Mouse (Mus musculus) right cerebral cortex, postnatal 14 days (tissue): ENCODE results near the gene Tshz3.
A peak's percentile ranks its signal among the peaks of the same experiment; 100 is the strongest.

Source experiments
- DNase-seq: peaks from one replicate; pipeline ENCODE4 v3.0.0; 2022

Tshz3 gene

DNA sequence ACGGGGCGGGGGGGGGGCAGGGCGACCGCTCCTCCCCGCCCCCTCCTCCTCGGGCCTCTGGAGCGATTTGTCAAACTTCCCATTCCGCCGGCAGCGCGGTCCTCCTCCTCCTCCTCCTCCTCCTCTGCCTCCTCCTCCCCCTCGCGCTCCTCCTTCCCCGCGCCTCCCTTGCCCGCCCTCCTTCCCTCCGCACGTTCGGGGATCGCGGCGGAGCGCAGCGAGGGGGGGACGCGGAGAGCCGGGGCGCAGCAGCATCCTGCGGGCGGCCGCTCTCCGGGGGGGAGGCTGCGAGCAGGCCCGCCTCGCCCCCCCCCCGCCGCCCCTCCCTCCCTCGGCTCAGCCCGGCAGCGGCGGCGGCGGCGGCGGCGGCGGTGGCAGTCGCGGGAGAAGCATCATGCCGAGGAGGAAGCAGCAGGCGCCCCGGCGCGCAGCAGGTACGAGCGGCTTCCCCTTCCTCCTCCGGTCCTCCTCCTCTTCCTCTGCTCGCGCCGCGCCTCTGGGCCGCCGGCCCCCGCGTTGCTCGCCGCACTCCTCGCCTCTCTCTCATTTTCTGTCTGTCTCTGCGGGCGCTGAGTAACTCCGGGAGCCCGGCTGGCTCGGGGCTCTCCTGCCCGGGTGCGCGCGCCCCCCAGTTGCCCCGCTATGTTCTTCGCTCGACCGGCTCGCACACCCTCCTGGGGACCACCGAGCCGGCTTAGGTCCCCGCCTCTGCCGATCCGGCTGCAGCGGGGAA lies at the start of gene Tshz3:
Tshz3 (plus strand) TSS at position 263 of the 733 bp plus-strand sequence.
- DNase-seq = peak; percentile 69

DNA sequence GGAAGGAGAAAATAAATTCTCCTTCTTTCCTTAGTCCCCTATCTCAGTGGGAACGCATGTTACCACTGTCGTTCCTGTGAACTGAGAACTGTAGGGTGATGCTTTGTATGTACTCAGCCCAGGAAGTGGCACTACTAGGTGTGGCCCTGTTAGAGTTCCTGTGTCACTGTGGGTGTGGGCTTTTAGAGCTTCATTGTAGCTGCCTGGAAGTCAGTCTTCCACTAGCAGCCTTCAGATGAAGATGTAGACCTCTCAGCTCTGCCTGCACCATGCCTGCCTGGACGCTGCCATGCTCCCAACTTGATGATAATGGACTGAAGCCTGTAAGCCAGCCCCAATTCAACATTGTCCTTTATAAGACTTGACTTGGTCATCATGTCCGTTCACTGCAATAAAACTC lies 42.0 kb upstream of the Tshz3 start:
- no peak for DNase-seq

DNA sequence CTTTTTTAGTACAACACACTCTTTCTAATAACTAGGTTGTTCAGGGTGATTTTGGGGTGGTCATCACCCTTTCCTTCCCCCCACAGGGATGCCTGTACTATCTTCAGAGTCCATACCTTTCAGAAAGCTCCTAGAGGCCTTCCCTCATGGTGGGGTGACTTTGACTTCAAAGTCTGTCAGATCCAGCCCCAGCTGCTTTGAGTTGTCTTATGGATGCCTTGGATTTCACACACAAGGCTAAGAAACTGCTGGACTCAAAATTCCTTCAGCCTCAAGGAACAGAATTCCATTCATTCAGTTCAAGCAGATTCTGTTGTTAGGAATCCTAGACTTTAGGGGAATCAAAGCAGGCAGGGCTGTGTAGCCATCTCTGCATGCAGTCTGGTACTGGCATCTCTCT lies 41.5 kb upstream of the Tshz3 start:
- DNase-seq = no peak

DNA sequence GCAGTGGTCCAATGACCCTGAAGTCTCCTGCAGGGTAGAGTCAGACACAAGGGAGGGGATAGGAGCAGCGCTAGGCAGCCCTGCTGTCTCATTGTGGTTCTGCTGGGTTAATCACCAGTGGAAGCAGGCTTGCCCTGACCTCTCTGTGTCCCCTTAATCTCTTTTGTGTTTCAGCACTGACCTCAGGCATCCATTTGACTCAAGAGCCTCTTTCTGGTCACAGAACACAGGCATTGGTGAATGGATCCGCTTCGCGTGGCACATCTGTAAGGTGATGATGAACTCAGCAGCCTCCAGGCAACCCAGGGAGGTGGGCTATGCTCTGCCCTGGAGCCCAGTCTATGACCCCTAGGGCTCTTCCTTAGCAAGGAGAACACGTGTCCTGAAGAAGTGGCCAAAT lies 39.6 kb upstream of the Tshz3 start:
- no peak for DNase-seq

DNA sequence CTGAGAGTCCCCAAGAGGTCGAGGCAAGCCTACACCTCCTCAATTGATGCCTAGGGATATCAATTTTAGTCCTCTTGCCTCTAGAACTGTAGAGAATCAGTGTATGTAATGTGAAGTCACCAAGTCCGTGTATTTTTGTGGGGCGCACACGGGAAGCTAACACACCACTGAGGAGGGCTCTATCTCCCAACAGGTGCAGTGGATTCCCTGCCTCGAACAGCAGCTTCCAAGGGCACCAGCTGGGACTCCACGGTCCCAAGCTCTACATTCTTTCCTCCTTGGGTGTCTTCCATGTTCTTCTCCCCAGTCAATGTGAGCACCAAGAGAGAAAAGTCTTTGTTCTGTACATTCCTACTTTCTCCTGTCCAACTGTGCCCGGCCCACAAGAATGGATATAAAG lies 38.7 kb upstream of the Tshz3 start:
- DNase-seq = no peak

DNA sequence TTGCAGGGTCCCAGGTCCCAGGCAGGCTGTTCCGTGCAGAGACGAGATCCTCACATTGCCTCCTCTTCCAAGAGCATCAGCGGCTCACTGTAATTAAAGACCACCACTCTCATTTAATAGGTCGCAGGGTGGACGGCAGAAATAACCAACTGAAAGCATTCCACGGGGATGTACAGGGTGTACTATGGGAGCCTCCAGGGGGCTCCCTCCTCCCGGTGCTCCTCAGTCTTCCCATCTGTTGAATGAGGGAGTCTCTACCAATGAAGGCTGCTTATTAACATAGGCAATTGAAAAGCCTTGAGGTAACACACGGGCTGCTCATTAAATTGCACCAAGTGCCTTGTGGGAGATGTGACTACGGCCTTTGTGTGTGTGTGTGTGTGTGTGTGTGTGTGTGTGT lies 37.3 kb upstream of the Tshz3 start:
- DNase-seq = no peak

DNA sequence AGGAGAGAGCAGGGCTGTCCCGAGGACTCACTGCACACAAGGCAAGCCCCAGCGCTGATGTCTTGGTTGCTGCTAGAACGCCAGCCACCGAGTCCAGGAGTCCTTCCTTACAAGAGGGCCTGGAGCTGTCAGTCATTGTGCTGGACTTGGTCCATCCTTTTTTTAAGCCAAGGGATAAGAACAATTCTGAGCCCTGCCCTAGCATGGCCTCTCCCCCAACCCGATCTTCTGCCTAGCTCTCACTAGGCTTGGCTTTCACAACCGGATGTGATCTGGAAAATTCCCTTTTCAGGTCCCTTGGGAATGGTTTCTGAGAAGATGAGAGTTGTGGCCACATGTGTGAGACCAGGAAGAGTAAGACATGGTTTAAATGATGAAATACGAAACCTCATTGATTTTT lies 34.5 kb upstream of the Tshz3 start:
- DNase-seq = no peak

DNA sequence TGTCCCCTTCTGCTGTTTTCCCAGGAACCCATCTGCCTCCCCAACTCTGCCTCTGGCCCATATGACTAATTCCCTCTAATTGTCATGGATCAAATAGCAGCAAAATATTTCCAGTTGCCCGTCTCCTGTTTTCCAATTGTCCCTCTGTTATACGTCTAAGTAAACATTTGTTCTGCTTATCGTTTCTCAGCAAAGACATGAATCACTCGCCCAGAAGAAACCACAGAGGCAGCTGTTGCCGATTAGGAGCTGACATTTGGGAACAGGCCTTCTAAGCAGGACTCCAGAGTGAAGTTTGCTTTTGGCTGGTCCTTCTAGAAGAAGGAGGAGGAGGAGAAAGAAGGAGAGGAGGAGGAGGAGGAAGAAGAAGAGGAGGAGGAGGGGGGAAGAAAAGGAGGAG lies 30.2 kb upstream of the Tshz3 start:
- DNase-seq = no peak

DNA sequence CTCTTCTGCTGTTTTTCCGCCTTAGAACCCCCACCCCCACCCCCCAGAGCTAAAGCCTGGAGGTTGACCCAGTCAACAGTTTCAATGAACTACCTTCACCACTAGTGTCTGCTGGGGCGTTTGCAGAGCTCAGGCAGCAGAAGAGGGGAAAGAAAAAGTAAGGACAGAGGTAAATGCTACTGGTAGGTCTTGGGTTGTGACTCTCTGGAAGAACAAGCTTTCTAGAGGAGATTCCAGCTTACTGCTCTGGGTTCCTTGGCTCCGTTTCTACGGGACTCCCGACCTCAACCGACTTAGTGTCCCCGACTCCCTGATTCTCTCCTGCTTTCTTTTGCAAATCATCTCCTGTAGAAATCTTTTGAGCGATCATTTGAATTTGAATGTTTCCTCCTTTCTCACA lies 19.9 kb upstream of the Tshz3 start:
- DNase-seq = no peak

DNA sequence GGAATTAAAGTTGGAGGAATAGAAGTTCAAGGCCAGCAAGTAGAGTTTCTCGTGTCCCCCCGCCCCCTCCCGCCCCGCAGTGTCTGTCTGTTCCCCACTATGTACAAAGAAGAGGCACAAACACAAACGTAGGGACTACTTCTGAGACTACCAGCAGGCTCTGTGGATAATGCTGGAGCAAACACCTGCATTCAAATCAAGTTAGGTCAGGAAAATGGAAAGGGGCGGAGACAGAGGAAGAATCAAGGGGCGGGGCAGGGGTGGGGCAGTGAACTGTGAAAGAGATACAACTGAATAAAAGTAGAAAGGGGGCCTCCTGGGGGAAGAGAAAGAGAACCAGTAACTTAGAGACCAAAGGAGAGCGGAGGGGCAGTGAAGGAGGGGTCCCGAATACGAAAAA lies 19.4 kb upstream of the Tshz3 start:
- DNase-seq = no peak

DNA sequence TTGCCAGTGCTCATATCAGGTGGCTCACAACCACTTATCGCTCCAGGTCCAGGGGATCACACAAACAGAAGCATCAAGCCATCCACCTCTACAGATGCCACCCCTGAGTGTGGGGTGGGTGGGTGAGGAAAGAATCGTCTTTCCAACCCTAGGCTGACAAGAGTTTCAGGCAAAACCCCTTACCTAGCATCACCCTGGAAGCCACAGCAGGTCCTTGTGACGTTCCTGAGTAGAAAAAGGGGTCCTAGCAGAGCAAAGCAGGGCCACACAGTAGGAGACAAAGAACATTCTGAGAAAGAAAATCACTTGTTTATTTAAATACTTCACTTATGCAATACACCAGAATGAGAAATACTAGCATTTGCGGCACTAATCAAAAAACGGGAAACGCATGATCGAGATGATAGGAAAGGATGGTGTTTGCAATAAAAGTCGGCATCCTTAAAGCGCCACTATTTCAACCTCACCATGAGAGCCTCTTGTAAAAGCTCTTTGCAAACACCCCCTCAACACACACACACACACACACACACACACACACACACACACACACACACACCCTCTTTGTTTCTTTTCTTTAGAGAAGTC lies 18.8 kb upstream of the Tshz3 start:
- DNase-seq = no peak

DNA sequence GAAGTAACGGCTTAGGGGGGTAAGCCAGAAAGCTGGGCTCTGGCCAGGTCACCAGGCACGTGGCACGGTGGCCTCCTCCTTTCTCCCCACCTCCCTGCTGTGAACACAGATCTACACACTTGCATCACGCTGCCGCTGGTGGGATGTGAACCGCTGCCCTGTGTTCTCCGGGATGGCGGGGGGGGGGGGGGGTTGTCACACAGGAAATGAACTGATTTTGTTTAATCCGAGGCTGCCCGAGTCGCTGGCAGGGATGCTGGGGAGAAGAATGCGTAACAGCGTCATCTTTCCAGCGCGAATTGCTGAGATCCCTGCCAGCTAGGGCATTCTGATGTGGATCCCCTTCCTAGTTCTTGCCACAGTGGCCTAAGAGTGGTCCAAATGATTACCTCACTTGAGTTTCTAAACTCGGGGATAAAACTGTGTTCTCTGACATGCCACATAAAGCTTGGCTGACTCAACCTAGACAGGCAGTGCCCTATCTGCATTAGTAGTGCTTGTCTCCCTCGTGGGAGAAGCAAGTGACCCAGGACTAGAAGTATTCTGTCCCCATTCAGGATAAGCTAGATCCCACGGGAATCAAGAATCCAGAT lies 18.0 kb upstream of the Tshz3 start:
- DNase-seq = no peak

DNA sequence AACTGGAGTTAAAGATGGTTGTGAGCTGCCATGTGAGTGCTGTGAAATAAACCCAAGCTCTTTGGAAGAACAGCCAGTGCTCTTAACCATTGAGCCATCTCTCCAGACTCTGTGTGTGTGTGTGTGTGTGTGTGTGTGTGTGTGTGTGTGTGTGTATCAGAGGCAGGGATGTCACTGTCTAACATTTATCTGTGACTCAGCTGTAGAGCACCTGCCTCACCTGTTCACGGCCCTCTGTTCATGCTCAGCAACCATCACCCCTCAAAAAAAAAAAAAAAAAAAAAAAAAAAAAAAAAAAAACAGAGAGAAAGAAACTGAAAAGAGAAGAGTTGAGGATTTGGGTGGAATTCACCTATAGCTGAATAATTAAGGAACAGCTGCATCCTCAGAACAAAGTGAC lies 10.4 kb upstream of the Tshz3 start:
- no peak for DNase-seq

DNA sequence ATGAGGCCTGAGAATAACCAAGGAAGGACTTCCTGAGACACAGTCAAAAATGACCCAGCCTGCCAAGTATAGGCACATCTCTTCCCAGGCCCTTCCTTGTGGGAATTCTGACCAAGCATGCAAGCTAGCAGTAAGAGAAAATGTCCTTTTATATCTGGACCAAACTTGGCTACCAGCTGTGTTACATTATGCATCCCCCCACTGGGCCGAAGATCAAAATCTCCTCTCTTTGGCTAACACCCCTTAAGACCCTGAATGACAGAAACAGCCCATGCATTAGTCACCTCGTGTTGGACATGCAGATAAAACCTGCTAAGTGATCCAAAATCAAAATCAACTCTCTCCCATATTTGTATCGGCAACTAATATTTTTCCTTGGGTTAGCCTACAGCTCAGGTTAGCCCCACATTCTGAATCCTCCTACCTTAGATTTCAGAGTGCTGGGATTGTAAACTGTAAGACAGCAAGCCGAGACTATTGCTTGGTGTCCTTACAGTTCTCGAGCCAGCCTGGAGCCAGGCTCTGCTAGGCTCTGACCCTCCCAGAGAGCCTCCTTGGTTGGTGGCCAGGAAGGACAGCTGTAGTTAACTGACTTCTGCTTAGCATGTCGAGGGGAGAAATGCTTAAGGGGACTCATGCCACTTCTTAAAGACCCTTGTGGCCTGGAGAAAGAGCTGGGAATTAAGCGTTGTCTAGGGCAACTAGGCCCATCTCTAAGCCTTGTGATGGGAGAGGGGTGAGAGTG lies 8.7 kb upstream of the Tshz3 start:
- no peak for DNase-seq

DNA sequence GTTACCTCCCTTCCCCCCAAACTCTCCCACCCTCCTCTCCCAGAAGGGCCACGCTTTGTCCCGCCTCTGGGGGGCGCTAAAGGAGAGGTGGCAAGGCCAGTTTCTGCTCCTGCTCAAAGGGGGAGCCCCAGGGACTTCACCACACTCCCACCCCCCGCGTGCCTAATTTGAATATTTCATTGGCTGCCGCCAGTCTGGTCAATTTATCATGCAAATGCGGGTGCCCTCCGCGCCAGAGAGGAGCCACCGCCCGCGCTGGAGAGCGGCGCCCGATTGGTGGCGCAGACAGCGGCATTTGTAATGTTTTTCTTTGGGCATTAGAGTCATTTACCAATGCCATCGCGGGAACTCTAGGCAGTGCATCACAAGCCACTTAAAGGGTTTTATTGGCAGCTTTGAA lies 7.4 kb upstream of the Tshz3 start:
- DNase-seq = peak; percentile 41

DNA sequence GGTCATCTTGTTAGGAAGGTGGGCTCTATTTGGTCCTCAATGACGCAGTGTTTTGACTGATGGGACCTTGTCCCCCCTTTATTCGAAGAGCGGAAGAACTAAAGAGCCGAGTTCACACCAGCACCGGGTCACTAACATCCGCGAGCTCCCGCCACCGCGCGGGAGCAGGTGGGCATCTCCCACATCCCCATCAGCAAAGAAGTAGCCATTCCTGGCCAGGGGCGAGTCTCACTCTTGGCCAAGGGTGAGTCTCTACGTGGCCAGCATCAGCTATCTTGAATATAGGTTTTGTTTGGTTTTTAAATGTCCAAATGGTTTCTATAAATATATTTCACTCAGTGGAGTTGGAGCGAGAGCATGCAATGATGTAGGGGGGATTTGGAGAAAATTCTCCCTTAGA lies 6.3 kb upstream of the Tshz3 start:
- no peak for DNase-seq

DNA sequence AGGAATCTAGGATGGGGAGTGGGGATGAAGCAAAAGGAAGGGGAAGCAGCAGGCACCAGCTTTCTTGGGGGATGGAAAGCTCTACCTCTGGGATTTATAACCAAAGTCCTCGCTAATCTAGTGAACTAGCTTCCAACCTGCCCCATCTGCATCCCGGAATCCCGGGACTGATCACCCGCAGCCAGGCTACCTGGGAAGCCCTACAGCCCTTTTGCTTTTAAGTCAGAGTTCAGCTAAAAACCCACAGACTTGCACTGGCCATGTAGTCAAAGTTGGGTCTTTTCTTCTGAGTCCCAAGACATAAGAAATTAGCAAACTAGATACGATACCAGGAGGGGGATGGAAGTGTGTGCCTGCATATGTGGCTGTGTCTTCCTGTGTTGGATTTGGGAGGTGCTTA lies 5.5 kb upstream of the Tshz3 start:
- no peak for DNase-seq

DNA sequence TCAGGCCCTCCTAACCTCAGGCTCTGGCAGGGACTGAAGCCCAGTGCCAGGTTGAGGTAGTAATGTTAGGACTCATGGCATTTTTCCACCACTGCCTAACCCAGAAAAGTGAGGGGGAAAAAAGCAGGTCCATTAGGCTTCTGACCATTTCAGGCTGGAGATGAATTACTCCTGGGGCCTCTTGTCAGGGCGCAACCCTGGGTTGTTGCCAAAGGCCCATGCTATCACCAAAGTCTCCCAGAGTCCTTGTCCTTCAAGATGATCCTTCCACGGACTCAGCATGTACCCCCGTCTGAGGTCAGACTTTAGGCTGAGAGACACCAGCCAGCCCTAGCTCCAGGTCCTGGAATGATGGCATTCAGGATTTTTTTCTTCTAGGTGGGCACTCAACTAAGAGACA lies 4.8 kb upstream of the Tshz3 start:
- DNase-seq = no peak

DNA sequence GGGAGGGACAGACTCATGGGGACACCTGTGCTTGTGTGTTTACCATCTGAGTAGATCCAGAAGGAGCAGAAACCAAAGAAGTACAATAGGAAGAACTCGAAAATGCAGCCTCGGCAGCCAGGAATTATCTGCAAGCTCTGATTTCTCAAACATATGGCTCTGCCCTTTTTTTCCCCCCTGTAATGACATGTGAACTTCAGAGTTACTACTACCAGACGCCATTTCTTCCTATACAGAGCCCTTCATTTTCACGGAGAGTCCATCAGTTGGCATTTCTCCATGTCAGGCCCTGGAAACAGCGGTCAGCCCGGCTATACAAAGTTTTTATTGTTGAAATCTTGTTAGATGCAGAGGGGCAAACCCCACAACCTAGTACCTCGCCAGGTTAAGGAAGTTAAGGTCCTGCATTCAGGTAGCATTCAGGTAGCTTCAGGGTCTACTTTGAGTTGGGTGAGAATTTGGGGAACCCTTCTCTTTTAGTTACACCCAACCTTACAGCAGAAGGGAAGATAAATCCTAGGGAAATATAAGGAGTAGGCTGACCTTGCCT lies 3.2 kb upstream of the Tshz3 start:
- no peak for DNase-seq

DNA sequence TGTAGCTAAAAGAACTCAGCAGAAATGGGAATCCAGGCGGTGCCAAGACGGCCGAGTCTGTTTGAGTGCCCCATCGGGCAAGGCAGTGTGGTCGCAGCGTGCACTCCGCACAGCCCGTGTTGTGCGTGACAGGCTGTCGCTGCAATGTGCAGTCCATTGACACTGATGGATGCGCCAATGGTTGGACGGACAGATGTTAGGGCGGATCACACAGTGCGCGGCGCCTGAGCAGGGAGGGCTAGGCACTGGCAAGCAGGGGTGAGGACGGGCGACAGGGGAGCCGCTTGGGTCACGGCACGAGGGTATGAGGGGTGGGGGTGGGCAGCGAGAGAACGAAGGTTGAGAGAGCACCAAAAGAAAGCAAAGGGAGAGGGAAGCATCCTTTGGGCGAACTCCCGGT lies 2.6 kb upstream of the Tshz3 start:
- DNase-seq = no peak

DNA sequence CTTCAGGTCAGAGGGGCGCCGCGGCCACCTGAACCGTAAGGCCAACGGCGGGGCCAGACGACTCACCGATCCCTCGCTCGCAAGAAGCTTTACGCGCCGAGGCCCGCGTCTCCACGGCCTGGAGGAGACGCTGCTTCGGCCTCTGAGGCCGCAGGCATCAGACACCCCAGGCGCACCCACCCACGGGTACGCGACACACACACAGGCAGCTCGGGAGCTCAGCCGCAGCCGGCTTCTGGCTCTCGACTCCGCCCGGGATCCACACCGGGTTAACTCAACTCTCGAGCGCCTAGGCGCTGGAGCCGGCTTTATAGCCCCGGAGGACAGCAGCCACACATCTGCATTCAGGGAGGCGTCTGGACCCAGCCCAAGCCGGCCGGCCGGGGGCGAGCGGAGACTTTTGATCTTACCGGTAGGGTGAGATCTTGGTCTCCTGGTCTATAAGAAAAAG lies 2.1 kb upstream of the Tshz3 start:
- peak; percentile 42 for DNase-seq

DNA sequence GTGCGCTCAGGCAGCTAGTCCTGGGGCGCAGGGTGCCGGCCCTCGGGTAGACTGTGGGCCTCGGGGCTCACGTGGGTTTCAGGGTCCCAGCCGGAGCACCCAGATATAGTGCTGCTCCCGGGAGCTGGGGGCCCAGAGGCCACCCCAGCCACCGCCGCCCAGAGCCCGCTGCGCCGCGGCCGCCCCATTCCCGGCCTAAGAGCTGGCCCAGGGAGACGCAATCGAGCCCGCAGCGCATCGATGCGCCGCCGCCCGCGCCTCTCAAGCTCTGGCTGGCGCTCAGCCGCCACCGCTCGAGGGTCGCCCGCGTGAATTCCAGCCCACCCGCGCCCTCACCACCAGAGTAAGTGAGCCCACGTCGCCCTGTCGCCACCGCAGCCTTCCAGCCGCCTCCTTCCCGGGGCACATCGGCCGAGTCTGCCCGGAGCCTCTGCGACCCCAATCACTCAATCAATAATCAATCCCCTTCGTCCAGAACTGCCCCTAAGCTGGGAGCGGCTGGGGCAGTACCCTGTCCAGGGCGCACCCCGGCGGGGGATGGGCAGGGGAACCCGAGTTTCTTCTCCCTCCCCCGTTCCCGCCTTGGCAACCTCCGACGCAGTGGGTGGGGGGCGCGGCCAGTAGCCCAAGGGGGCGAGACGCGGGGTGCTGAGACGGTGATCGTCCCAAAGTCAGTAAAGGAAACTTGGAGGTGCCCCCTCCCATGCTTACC lies 1.4 kb upstream of the Tshz3 start:
- DNase-seq = peak; percentile 68
